Mouse (Mus musculus): Measurements from ENCODE around the gene Mrpl36.

DNA sequence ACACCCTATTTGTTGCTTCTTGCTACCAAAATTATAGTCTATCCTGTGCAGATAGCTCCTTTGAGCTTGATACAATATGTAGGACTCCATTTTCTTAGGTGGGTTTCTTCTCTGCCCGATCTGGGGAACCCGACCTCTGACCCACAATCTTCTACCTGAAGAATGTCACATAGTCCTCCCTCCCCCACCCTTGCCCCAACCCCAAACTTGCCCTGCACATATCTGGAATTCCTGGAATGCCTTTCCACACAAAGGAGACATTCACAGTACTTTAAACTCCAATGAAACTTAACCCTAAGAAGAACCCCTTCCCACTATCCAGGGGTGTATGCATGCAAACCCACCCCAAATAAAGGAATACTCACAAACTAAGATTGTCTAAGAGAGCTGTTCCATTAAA, 17.8 kb downstream of the Mrpl36 start:
- no peak for TF ChIP-seq POLR2A (IDR thresholded peaks at IDR 0.05; ENCODE audit: low read depth, low read length)
- TF ChIP-seq CTCF (IDR thresholded peaks at IDR 0.05; ENCODE audit: extremely low read depth, insufficient read length, insufficient replicate concordance, low read depth, low read length), result no peak
